Mouse (Mus musculus): Measurements from ENCODE around the gene Xrra1. TPM values are rescaled to one million over a fixed set of nuclear protein-coding genes. Genes with fewer than 3 reads are reported as not detected.

The Xrra1 gene
- polyA plus RNA-seq, 1 experiment from 2014 or later = 0.81 TPM

GRCm38 (mm10) chr7:99887230-99887735 lies 28.4 kb downstream of the Xrra1 start:
- no peak overlapping the region for H3K4me3 ChIP-seq (ENCODE audit: low read length)
- H3K4me1 ChIP-seq (ENCODE audit: control insufficient read depth, insufficient read depth, low read depth, low read length) = peaks cover 5% of the 10 kb centered on the region; the same call in 1 of the 2 replicates
- no peak overlapping the region for H3K4me2 ChIP-seq (ENCODE audit: low read length)
- WGBS = 88% methylated on average over 2 of the region's 2 CpGs
- no peaks in the 10 kb centered on the region for H3K36me3 ChIP-seq (ENCODE audit: control insufficient read depth, insufficient read depth, low read length)
- no peak for ATAC-seq
- H3K9me3 ChIP-seq (ENCODE audit: control insufficient read depth, low read length) = no peaks in the 10 kb centered on the region
- H3K27ac ChIP-seq (ENCODE audit: low read depth, low read length) = no peak overlapping the region
- H3K27me3 ChIP-seq (replicated peaks; ENCODE audit: control insufficient read depth, insufficient read depth, low read length) = no peaks in the 10 kb centered on the region
- H3K9ac ChIP-seq (ENCODE audit: low read depth, low read length) = no peak overlapping the region

GRCm38 (mm10) chr7:99887743-99888142 lies 28.8 kb downstream of the Xrra1 start:
- Histone ChIP-seq H3K4me1 (ENCODE audit: control insufficient read depth, insufficient read depth, low read depth, low read length) (peaks cover 5% of the 10 kb centered on the region; the same call in 1 of the 2 replicates), H3K4me3 (ENCODE audit: low read length) (no peak overlapping the region), H3K9me3 (ENCODE audit: control insufficient read depth, low read length) (no peaks in the 10 kb centered on the region), H3K4me2 (ENCODE audit: low read length) (no peak overlapping the region), H3K27ac (ENCODE audit: low read depth, low read length) (no peak overlapping the region), H3K36me3 (ENCODE audit: control insufficient read depth, insufficient read depth, low read length) (no peaks in the 10 kb centered on the region), H3K27me3 (replicated peaks; ENCODE audit: control insufficient read depth, insufficient read depth, low read length) (no peaks in the 10 kb centered on the region), H3K9ac (ENCODE audit: low read depth, low read length) (no peak overlapping the region)
- ATAC-seq = no peak

GRCm38 (mm10) chr7:99889175-99889880 lies 30.4 kb downstream of the Xrra1 start:
- peaks cover 9% of the 10 kb centered on the region; the same call in 1 of the 2 replicates for H3K4me1 ChIP-seq (ENCODE audit: control insufficient read depth, insufficient read depth, low read depth, low read length)
- H3K36me3 ChIP-seq (ENCODE audit: control insufficient read depth, insufficient read depth, low read length) = no peaks in the 10 kb centered on the region
- H3K9me3 ChIP-seq (ENCODE audit: control insufficient read depth, low read length) = no peaks in the 10 kb centered on the region
- no peak overlapping the region for H3K27ac ChIP-seq (ENCODE audit: low read depth, low read length)
- 45% methylated on average over 10 of the region's 10 CpGs for WGBS
- ATAC-seq = peak; percentile 38; the same call in 1 of the 2 replicates
- no peak overlapping the region for H3K4me2 ChIP-seq (ENCODE audit: low read length)
- H3K4me3 ChIP-seq (ENCODE audit: low read length) = no peak overlapping the region
- no peaks in the 10 kb centered on the region for H3K27me3 ChIP-seq (replicated peaks; ENCODE audit: control insufficient read depth, insufficient read depth, low read length)
- H3K9ac ChIP-seq (ENCODE audit: low read depth, low read length) = no peak overlapping the region

GRCm38 (mm10) chr7:99890168-99890755 lies 31.3 kb downstream of the Xrra1 start:
- Histone ChIP-seq H3K4me3 (ENCODE audit: low read length) (no peak overlapping the region), H3K27ac (ENCODE audit: low read depth, low read length) (no peak overlapping the region), H3K9ac (ENCODE audit: low read depth, low read length) (no peak overlapping the region), H3K27me3 (replicated peaks; ENCODE audit: control insufficient read depth, insufficient read depth, low read length) (no peaks in the 10 kb centered on the region), H3K4me2 (ENCODE audit: low read length) (no peak overlapping the region), H3K4me1 (ENCODE audit: control insufficient read depth, insufficient read depth, low read depth, low read length) (peaks cover 14% of the 10 kb centered on the region; the same call in 1 of the 2 replicates), H3K9me3 (ENCODE audit: control insufficient read depth, low read length) (no peaks in the 10 kb centered on the region), H3K36me3 (ENCODE audit: control insufficient read depth, insufficient read depth, low read length) (no peaks in the 10 kb centered on the region)
- WGBS = 75% methylated on average over 3 of the region's 3 CpGs
- no peak for ATAC-seq

GRCm38 (mm10) chr7:99891471-99891870 lies 32.6 kb downstream of the Xrra1 start:
- no peaks in the 10 kb centered on the region for H3K9me3 ChIP-seq (ENCODE audit: control insufficient read depth, low read length)
- 67% methylated on average over 3 of the region's 3 CpGs for WGBS
- H3K27ac ChIP-seq (ENCODE audit: low read depth, low read length) = no peak overlapping the region
- ATAC-seq = no peak
- no peak overlapping the region for H3K4me3 ChIP-seq (ENCODE audit: low read length)
- peaks cover 14% of the 10 kb centered on the region; the same call in 1 of the 2 replicates for H3K4me1 ChIP-seq (ENCODE audit: control insufficient read depth, insufficient read depth, low read depth, low read length)
- H3K4me2 ChIP-seq (ENCODE audit: low read length) = no peak overlapping the region
- H3K9ac ChIP-seq (ENCODE audit: low read depth, low read length) = no peak overlapping the region
- H3K27me3 ChIP-seq (replicated peaks; ENCODE audit: control insufficient read depth, insufficient read depth, low read length) = no peaks in the 10 kb centered on the region
- no peaks in the 10 kb centered on the region for H3K36me3 ChIP-seq (ENCODE audit: control insufficient read depth, insufficient read depth, low read length)

- Histone ChIP-seq H3K27ac (ENCODE audit: low read depth, low read length) (no peak overlapping the region), H3K4me2 (ENCODE audit: low read length) (no peak overlapping the region), H3K36me3 (ENCODE audit: control insufficient read depth, insufficient read depth, low read length) (no peaks in the 10 kb centered on the region), H3K27me3 (replicated peaks; ENCODE audit: control insufficient read depth, insufficient read depth, low read length) (no peaks in the 10 kb centered on the region), H3K4me1 (ENCODE audit: control insufficient read depth, insufficient read depth, low read depth, low read length) (peaks cover 14% of the 10 kb centered on the region; the same call in 1 of the 2 replicates), H3K9ac (ENCODE audit: low read depth, low read length) (no peak overlapping the region), H3K4me3 (ENCODE audit: low read length) (no peak overlapping the region), H3K9me3 (ENCODE audit: control insufficient read depth, low read length) (no peaks in the 10 kb centered on the region)
- 89% methylated on average over 2 of the region's 2 CpGs for WGBS
- no peak for ATAC-seq
Measured at GRCm38 (mm10) chr7:99892351-99892750, 33.4 kb downstream of the Xrra1 start.

- Histone ChIP-seq H3K4me3 (ENCODE audit: low read length) (no peak overlapping the region), H3K9me3 (ENCODE audit: control insufficient read depth, low read length) (no peaks in the 10 kb centered on the region), H3K27me3 (replicated peaks; ENCODE audit: control insufficient read depth, insufficient read depth, low read length) (no peaks in the 10 kb centered on the region), H3K4me2 (ENCODE audit: low read length) (no peak overlapping the region), H3K9ac (ENCODE audit: low read depth, low read length) (no peak overlapping the region), H3K36me3 (ENCODE audit: control insufficient read depth, insufficient read depth, low read length) (no peaks in the 10 kb centered on the region), H3K4me1 (ENCODE audit: control insufficient read depth, insufficient read depth, low read depth, low read length) (peaks cover 14% of the 10 kb centered on the region; the same call in 1 of the 2 replicates), H3K27ac (ENCODE audit: low read depth, low read length) (peak overlapping the region; percentile 44; the same call in 1 of the 2 replicates)
- WGBS = 77% methylated on average over 3 of the region's 3 CpGs
- ATAC-seq = no peak
Measured at GRCm38 (mm10) chr7:99893967-99894366, 35.1 kb downstream of the Xrra1 start.

GRCm38 (mm10) chr7:99894478-99894877 lies 35.6 kb downstream of the Xrra1 start:
- Histone ChIP-seq H3K36me3 (ENCODE audit: control insufficient read depth, insufficient read depth, low read length) (no peaks in the 10 kb centered on the region), H3K4me2 (ENCODE audit: low read length) (no peak overlapping the region), H3K9ac (ENCODE audit: low read depth, low read length) (no peak overlapping the region), H3K27me3 (replicated peaks; ENCODE audit: control insufficient read depth, insufficient read depth, low read length) (no peaks in the 10 kb centered on the region), H3K9me3 (ENCODE audit: control insufficient read depth, low read length) (no peaks in the 10 kb centered on the region), H3K4me3 (ENCODE audit: low read length) (no peak overlapping the region), H3K4me1 (ENCODE audit: control insufficient read depth, insufficient read depth, low read depth, low read length) (peaks cover 10% of the 10 kb centered on the region; the same call in 1 of the 2 replicates), H3K27ac (ENCODE audit: low read depth, low read length) (peak overlapping the region; percentile 44; the same call in 1 of the 2 replicates)
- ATAC-seq = no peak
- 70% methylated on average over 6 of the region's 6 CpGs for WGBS

GRCm38 (mm10) chr7:99896905-99897304 lies 38.0 kb downstream of the Xrra1 start:
- Histone ChIP-seq H3K27me3 (replicated peaks; ENCODE audit: control insufficient read depth, insufficient read depth, low read length) (no peaks in the 10 kb centered on the region), H3K9me3 (ENCODE audit: control insufficient read depth, low read length) (no peaks in the 10 kb centered on the region), H3K27ac (ENCODE audit: low read depth, low read length) (no peak overlapping the region), H3K4me3 (ENCODE audit: low read length) (no peak overlapping the region), H3K4me1 (ENCODE audit: control insufficient read depth, insufficient read depth, low read depth, low read length) (peaks cover 8% of the 10 kb centered on the region; the same call in 1 of the 2 replicates), H3K36me3 (ENCODE audit: control insufficient read depth, insufficient read depth, low read length) (no peaks in the 10 kb centered on the region), H3K9ac (ENCODE audit: low read depth, low read length) (no peak overlapping the region), H3K4me2 (ENCODE audit: low read length) (no peak overlapping the region)
- ATAC-seq = no peak
- whole genome bisulfite sequencing = 90% methylated on average over 4 of the region's 4 CpGs

All from hindbrain, embryonic 16.5 days (tissue).